Mouse (Mus musculus): ENCODE measurements around the gene Skil. TPM values are rescaled to one million over a fixed set of nuclear protein-coding genes. Genes with fewer than 3 reads are reported as not detected.

Gene Skil
- total and polyA plus RNA-seq, 3 experiments: 11.1 to 18.9 (median 11.2) TPM

- no peaks in the 10 kb centered on the region for H3K79me2 ChIP-seq (replicated peaks; ENCODE audit: control insufficient read depth, extremely low read depth, insufficient read depth, poor library complexity, severe bottlenecking)
- no peak overlapping the region for H3K27ac ChIP-seq (ENCODE audit: insufficient read depth, low read depth)
- DNase-seq (ENCODE audit: extremely low read depth): peak; percentile 81
- peaks cover 8 to 16% of the 10 kb centered on the region in 2 experiments for H3K4me1 ChIP-seq (ENCODE audit: control insufficient read depth in 1 of 2, insufficient read depth in 2 of 2)
- no peaks in the 10 kb centered on the region for H3K9me3 ChIP-seq (replicated peaks; ENCODE audit: low read length)
- no peaks in the 10 kb centered on the region for H3K27me3 ChIP-seq (replicated peaks)
- H3K9ac ChIP-seq (ENCODE audit: insufficient read depth, low read depth): no peak overlapping the region
- TF ChIP-seq ETS1 (conservative IDR thresholded peaks at IDR 0.05; ENCODE audit: low read depth, low read length): no peak
- TF ChIP-seq E2F4 (IDR thresholded peaks at IDR 0.05; ENCODE audit: insufficient replicate concordance, low read depth, low read length): no peak
- TF ChIP-seq MAZ (IDR thresholded peaks at IDR 0.05; ENCODE audit: low read depth, low read length): no peak
- TF ChIP-seq TBP (conservative IDR thresholded peaks at IDR 0.05; ENCODE audit: low read depth, low read length): no peak
- TF ChIP-seq NELFE (IDR thresholded peaks at IDR 0.05; ENCODE audit: low read depth, low read length): no peak
- no peak for TF ChIP-seq GABPA (IDR thresholded peaks at IDR 0.05; ENCODE audit: insufficient replicate concordance, low read depth, low read length)
- peak; percentile 96 for TF ChIP-seq ZC3H11A (IDR thresholded peaks at IDR 0.05; ENCODE audit: low read depth, low read length)
- TF ChIP-seq MAX (IDR thresholded peaks at IDR 0.05; ENCODE audit: low read length): no peak
- no peak for TF ChIP-seq ZKSCAN1 (IDR thresholded peaks at IDR 0.05; ENCODE audit: borderline replicate concordance, low read depth, low read length)
- no peak for TF ChIP-seq MXI1 (IDR thresholded peaks at IDR 0.05; ENCODE audit: low read depth, low read length)
- TF ChIP-seq USF1 (IDR thresholded peaks at IDR 0.05; ENCODE audit: low read depth, low read length): no peak
- no peak for TF ChIP-seq PAX5 (IDR thresholded peaks at IDR 0.05; ENCODE audit: low read length)
- TF ChIP-seq SMC3 (IDR thresholded peaks at IDR 0.05; ENCODE audit: low read depth, low read length): peak; percentile 95
- no peak for TF ChIP-seq SIN3A (IDR thresholded peaks at IDR 0.05; ENCODE audit: low read length)
- TF ChIP-seq POLR2A (IDR thresholded peaks at IDR 0.05; ENCODE audit: low read depth, low read length): no peak
- no peak for TF ChIP-seq EP300 (IDR thresholded peaks at IDR 0.05; ENCODE audit: low read length)
- TF ChIP-seq MAFK (IDR thresholded peaks at IDR 0.05; ENCODE audit: insufficient replicate concordance, low read length): no peak
- TF ChIP-seq MEF2A (IDR thresholded peaks at IDR 0.05; ENCODE audit: borderline replicate concordance, low read depth, low read length): no peak
- peak; percentile 20; the same call in 1 of the 2 replicates for TF ChIP-seq IRF4 (IDR thresholded peaks at IDR 0.05; ENCODE audit: low read depth, low read length)
- no peak for TF ChIP-seq HCFC1 (IDR thresholded peaks at IDR 0.05; ENCODE audit: low read depth, low read length)
- TF ChIP-seq RAD21 (IDR thresholded peaks at IDR 0.05; ENCODE audit: low read depth, low read length): peak; percentile 95
- no peak for TF ChIP-seq CHD2 (IDR thresholded peaks at IDR 0.05; ENCODE audit: low read length)
- TF ChIP-seq BHLHE40 (IDR thresholded peaks at IDR 0.05; ENCODE audit: low read depth, low read length): no peak
- TF ChIP-seq POLR2AphosphoS2 (IDR thresholded peaks at IDR 0.05; ENCODE audit: low read depth, low read length): no peak
- no peak for TF ChIP-seq CHD1 (IDR thresholded peaks at IDR 0.05; ENCODE audit: low read depth, low read length)
- TF ChIP-seq MYC (IDR thresholded peaks at IDR 0.05; ENCODE audit: low read depth, low read length): 0 out of 2 replicates have a peak, but pooled peaks have one; percentile 46
- no peak for TF ChIP-seq KAT2A (IDR thresholded peaks at IDR 0.05; ENCODE audit: insufficient replicate concordance, low read length)
- no peak for TF ChIP-seq USF2 (conservative IDR thresholded peaks at IDR 0.05; ENCODE audit: low read depth, low read length)
- no peak for TF ChIP-seq ZMIZ1 (IDR thresholded peaks at IDR 0.05; ENCODE audit: low read depth, low read length)
- no peak for TF ChIP-seq JUN (IDR thresholded peaks at IDR 0.05; ENCODE audit: insufficient read depth, low read depth, low read length)
- no peak for TF ChIP-seq TCF12 (IDR thresholded peaks at IDR 0.05; ENCODE audit: low read depth, low read length)
- no peak for TF ChIP-seq ELF1 (IDR thresholded peaks at IDR 0.05; ENCODE audit: low read depth, low read length)
- peak; percentile 59 for TF ChIP-seq ZNF384 (IDR thresholded peaks at IDR 0.05; ENCODE audit: low read depth, low read length)
- TF ChIP-seq JUND (conservative IDR thresholded peaks at IDR 0.05; ENCODE audit: low read depth, low read length): peak; percentile 42; the same call in 1 of the 2 replicates
- peak; percentile 70 to 95 for TF ChIP-seq CTCF (conservative IDR thresholded peaks at IDR 0.05 in 1 of 2, IDR thresholded peaks at IDR 0.05 in 1 of 2; ENCODE audit: low read depth in 2 of 2, low read length in 2 of 2)
- no peak for TF ChIP-seq NRF1 (IDR thresholded peaks at IDR 0.05; ENCODE audit: low read depth, low read length)
- no peak for TF ChIP-seq UBTF (IDR thresholded peaks at IDR 0.05; ENCODE audit: low read depth, low read length)
- no peak for TF ChIP-seq RCOR1 (conservative IDR thresholded peaks at IDR 0.05; ENCODE audit: low read depth, low read length)
- dilution Hi-C loops (cut with MboI; ENCODE audit: extremely low pct_ligation_motif_present, extremely low pct_unique_long_range_greater_than_20kb, low sequenced_read_pairs) (no loop called here), in situ Hi-C loops (cut with MboI; ENCODE audit: low pct_ligation_motif_present, low pct_unique_long_range_greater_than_20kb, low sequenced_read_pairs) (loop anchor here (5.0 to 25.0 kb wide), 3 partner anchors 36 to 276 kb away; partner anchors contain the start of gene Gpr160)
- H3K4me3 ChIP-seq (replicated peaks in 1 of 3; ENCODE audit: low read depth in 2 of 3, low read length in 2 of 3, poor library complexity in 1 of 3): no peak overlapping the region
- H3K4me2 ChIP-seq (ENCODE audit: insufficient read depth, low read depth, poor library complexity, severe bottlenecking): peak overlapping the region; percentile 42; the same call in 1 of the 2 replicates
- no peaks in the 10 kb centered on the region for H3K36me3 ChIP-seq (replicated peaks in 1 of 2; ENCODE audit: control insufficient read depth in 1 of 2, insufficient read depth in 1 of 2, low read length in 1 of 2)
These were observed 43.9 kb downstream of the Skil start for GRCm38 (mm10) chr3:31138454-31139424.
